Mouse (Mus musculus) E14TG2a.4 (cell line): ENCODE measurements around the gene Ablim2.

ENCODE experiments used
- CTCF ChIP-seq: conservative IDR thresholded peaks from 2 replicates; pipeline ENCODE4 v1.5.1; 2014; ENCODE audit warnings: low read length
- POU5F1 ChIP-seq: IDR thresholded peaks from 2 replicates; pipeline ENCODE4 v1.6.1; 2014; ENCODE audit warnings: low read length, borderline replicate concordance

DNA sequence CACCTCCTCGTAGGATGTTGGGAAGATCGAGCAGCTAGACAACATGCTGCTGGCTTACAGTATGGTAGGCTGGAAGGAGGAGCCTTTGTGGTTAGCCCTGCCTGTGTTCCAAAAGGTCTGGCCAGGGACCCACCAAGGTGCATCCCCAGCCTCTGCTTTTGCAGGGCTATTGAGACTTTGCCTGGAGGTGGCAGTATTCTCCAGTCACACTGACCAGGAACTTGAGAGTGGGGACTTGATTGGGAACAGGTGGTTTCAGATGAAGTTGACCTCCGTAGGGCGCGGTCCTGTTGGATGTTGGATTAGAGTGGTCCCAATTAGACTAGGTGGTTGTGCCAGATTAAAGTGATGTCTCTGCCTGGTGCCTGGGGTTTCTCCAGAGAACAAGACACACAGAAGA lies 30.2 kb upstream of the Ablim2 start:
- TF ChIP-seq CTCF (no peak), POU5F1 (no peak)
